Mouse (Mus musculus) small intestine, adult 2 months (tissue): ENCODE data around the gene Tmem169. TPM values are rescaled to one million over a fixed set of nuclear protein-coding genes. Genes with fewer than 3 reads are reported as not detected.

Source experiments
- H3K27ac ChIP-seq: fragments of 200-500 bp; 2 replicates; pipeline ENCODE4 v1.5.1; 2012; ENCODE audit warnings: low read depth, low read length, control low read depth, inconsistent platforms; ENCODE audit not compliant: insufficient read depth
- H3K27me3 ChIP-seq: fragments of 200-500 bp; 2 replicates; pipeline ENCODE4 v1.6.1; 2012; ENCODE audit warnings: mild to moderate bottlenecking, moderate library complexity, low read length, inconsistent platforms; ENCODE audit not compliant: control insufficient read depth, insufficient read depth
- H3K36me3 ChIP-seq: fragments of 200-500 bp; 2 replicates; pipeline ENCODE4 v1.6.1; 2012; ENCODE audit warnings: mild to moderate bottlenecking, low read length, control low read depth, inconsistent platforms; ENCODE audit not compliant: control insufficient read depth, insufficient read depth
- H3K4me1 ChIP-seq: fragments of 200-500 bp; 2 replicates; pipeline ENCODE4 v1.6.1; 2012; ENCODE audit warnings: low read length, inconsistent platforms, mixed read lengths; ENCODE audit not compliant: control insufficient read depth, insufficient read depth, insufficient read length
- H3K4me3 ChIP-seq: fragments of 200-500 bp; 2 replicates; pipeline ENCODE4 v1.5.1; 2012; ENCODE audit warnings: low read depth, mild to moderate bottlenecking, control low read depth, inconsistent platforms, low read length, moderate library complexity
- CTCF ChIP-seq: fragments of 200-500 bp; IDR thresholded peaks from 2 replicates; pipeline ENCODE4 v1.5.1; 2012; ENCODE audit warnings: low read depth, mild to moderate bottlenecking, control low read depth, inconsistent platforms, low read length, moderate library complexity, mixed read lengths; ENCODE audit not compliant: insufficient replicate concordance, insufficient read length; ENCODE audit errors: extremely low read depth
- POLR2A ChIP-seq: fragments of 200-500 bp; IDR thresholded peaks from 2 replicates; pipeline ENCODE4 v1.6.1; 2012; ENCODE audit warnings: low read depth, mild to moderate bottlenecking, control low read depth, inconsistent platforms, low read length, moderate library complexity
- WGBS: fragments of 180-500 bp; shearing (Covaris S2); methylation state at CpG from one replicate; pipeline ENCODE4 v1.1.7; 2018; 5-methylcytosine and 5-hydroxymethylcytosine counted together
- polyA plus RNA-seq: library from polyadenylated mRNA; depleted of rRNA; stranded (reverse); fragments of >200 nt; gene quantifications from 2 replicates; pipeline ENCODE4 v1.2.3, GENCODE M21; 2012

The Tmem169 gene
- polyA plus RNA-seq, 1 experiment, result 0.04 TPM

- 89% methylated on average over 4 of the region's 4 CpGs for WGBS
- Histone ChIP-seq H3K27me3 (no peaks in the 10 kb centered on the region), H3K4me1 (no peaks in the 10 kb centered on the region; the same call in 1 of the 2 replicates), H3K36me3 (no peaks in the 10 kb centered on the region), H3K27ac (no peak overlapping the region), H3K4me3 (no peak overlapping the region)
- TF ChIP-seq POLR2A (no peak), CTCF (no peak)
Measured at GRCm38 (mm10) chr1:72288527-72289150, 4.5 kb downstream of the Tmem169 start.

GRCm38 (mm10) chr1:72290896-72291295 is 6.7 kb downstream of the Tmem169 start:
- 93% methylated on average over 4 of the region's 4 CpGs for WGBS
- TF ChIP-seq POLR2A (no peak), CTCF (no peak)
- Histone ChIP-seq H3K36me3 (no peaks in the 10 kb centered on the region), H3K27me3 (no peaks in the 10 kb centered on the region), H3K4me1 (no peaks in the 10 kb centered on the region; the same call in 1 of the 2 replicates), H3K27ac (no peak overlapping the region), H3K4me3 (no peak overlapping the region)

DNA sequence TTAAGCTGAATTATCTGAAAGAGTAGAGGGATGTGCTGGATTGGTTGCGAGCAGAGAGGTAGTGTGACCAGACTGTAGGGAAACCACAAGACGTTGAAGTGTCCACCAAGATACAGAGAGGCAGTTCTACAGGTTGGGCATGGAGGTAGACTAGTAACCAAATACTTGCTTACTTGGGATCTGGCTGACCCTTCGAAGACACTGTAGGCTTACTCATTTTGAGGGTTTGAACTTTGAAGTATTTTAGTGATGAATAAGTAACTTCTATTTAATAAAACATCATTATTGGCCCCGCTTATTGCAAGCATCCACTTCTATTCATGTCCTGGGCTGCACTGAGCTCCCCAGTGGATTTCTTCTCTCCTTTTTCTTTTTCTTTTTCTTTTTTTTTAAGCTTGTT is 7.3 kb downstream of the Tmem169 start:
- Histone ChIP-seq H3K4me1 (no peaks in the 10 kb centered on the region; the same call in 1 of the 2 replicates), H3K27me3 (no peaks in the 10 kb centered on the region), H3K27ac (no peak overlapping the region), H3K4me3 (no peak overlapping the region), H3K36me3 (no peaks in the 10 kb centered on the region)
- no peak for TF ChIP-seq POLR2A
- WGBS, result 93% methylated on average over 4 of the region's 4 CpGs

- Histone ChIP-seq H3K27ac (no peak overlapping the region), H3K27me3 (no peaks in the 10 kb centered on the region), H3K4me1 (no peaks in the 10 kb centered on the region; the same call in 1 of the 2 replicates), H3K36me3 (no peaks in the 10 kb centered on the region), H3K4me3 (no peak overlapping the region)
- 96% methylated on average over 2 of the region's 2 CpGs for WGBS
- TF ChIP-seq POLR2A (no peak), CTCF (no peak)
Measured at GRCm38 (mm10) chr1:72291925-72292324, 7.8 kb downstream of the Tmem169 start.

DNA sequence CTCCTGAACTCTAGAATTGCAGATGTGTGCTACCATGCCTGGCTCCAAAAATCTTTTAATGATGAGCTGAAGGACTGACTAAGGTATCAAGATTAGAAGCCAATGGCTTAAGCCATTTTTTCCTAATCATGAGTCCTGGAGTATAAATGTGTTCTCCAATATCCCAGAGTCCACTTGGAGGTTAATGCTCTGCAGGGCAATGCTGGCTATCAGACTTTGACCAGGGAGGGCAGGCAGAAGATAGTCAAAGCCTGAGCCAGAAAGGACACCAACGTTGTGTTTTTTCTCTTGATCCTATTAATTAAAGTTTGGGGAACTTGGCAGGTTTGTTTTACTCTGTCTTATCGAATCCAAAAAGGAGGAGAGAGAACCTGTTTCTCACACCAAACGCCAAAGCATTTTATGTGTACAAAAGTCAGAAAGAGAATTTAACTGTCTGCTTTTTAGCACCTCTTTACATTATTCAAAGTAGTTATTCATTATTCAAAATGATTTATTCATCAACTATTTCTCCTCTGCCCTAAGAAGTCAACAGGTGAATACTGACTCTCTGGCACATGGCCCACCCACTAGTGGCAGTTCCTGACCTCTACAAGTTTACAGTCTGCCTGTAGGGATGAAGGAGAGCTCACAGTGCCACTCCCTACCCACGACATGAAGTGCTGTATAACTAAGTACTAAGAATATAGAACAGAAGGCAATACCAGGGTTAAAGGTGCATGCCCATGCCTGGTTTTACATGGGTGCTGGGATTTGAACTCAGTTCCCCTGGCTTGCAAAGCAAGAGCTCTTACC is 9.9 kb downstream of the Tmem169 start:
- 31% methylated on average over 4 of the region's 4 CpGs for WGBS
- Histone ChIP-seq H3K27me3 (no peaks in the 10 kb centered on the region), H3K4me1 (peaks cover 6% of the 10 kb centered on the region; the same call in 1 of the 2 replicates), H3K27ac (peak overlapping the region; percentile 49; the same call in 1 of the 2 replicates), H3K36me3 (no peaks in the 10 kb centered on the region), H3K4me3 (no peak overlapping the region)
- TF ChIP-seq POLR2A, result no peak
- TF ChIP-seq CTCF, result no peak

- no peaks in the 10 kb centered on the region for H3K36me3 ChIP-seq
- no peak overlapping the region for H3K27ac ChIP-seq
- H3K4me3 ChIP-seq, result no peak overlapping the region
- TF ChIP-seq CTCF, result no peak
- no peak for TF ChIP-seq POLR2A
- H3K4me1 ChIP-seq, result peaks cover 6% of the 10 kb centered on the region; the same call in 1 of the 2 replicates
- 83% methylated on average over 8 of the region's 8 CpGs for WGBS
- H3K27me3 ChIP-seq, result no peaks in the 10 kb centered on the region
Measured at GRCm38 (mm10) chr1:72295746-72296145, 11.6 kb downstream of the Tmem169 start.

DNA sequence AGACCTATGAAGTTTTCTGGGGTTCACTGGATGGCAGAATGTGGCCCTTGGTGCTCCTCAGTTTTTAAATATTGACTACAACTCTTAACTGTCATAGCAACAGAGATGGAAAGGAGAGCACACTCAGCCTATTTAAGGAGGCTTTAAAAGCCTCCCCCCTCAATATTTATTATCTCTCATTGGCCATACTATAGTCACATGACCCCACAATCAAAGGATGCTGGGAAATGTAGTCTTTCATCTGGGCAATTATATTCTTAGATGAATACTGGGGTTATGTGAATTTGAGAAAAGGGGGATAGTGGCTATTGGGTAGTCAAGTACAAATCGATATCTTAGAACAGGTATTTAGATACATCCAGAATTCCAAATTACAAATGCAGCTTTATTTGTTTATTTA is 17.7 kb downstream of the Tmem169 start:
- peaks cover 8% of the 10 kb centered on the region; the same call in 1 of the 2 replicates for H3K4me1 ChIP-seq
- H3K4me3 ChIP-seq, result no peak overlapping the region
- TF ChIP-seq CTCF (no peak), POLR2A (no peak)
- H3K36me3 ChIP-seq, result no peaks in the 10 kb centered on the region
- H3K27ac ChIP-seq, result no peak overlapping the region
- 87% methylated on average over 1 of the region's 1 CpGs for WGBS
- no peaks in the 10 kb centered on the region for H3K27me3 ChIP-seq
